Mouse (Mus musculus) midbrain, embryonic 10.5 days (tissue): ENCODE results near the gene Mamstr. TPM values are rescaled to one million over a fixed set of nuclear protein-coding genes. Genes with fewer than 3 reads are reported as not detected.
"Not testable (repeated sequence)": the region's sequence is repeated elsewhere in the genome, so short reads cannot be mapped to it uniquely, and the experiment has no call there.

Experiments
- DNase-seq: peaks from one replicate; pipeline ENCODE4 v3.0.0-alpha.2; 2017; ENCODE audit warnings: low spot score
- H3K27ac ChIP-seq: fragments of 300-500 bp; sonication (generic); replicated peaks from 2 replicates; pipeline ENCODE4 v1.5.1; 2016; ENCODE audit warnings: mild to moderate bottlenecking
- H3K27me3 ChIP-seq: fragments of 300-500 bp; sonication (generic); 2 replicates; pipeline ENCODE4 v1.6.1; 2016; ENCODE audit warnings: low read depth, mild to moderate bottlenecking; ENCODE audit not compliant: poor library complexity, severe bottlenecking
- H3K36me3 ChIP-seq: fragments of 300-500 bp; sonication (generic); 2 replicates; pipeline ENCODE4 v1.6.1; 2016; ENCODE audit warnings: mild to moderate bottlenecking, moderate library complexity
- H3K4me1 ChIP-seq: fragments of 300-500 bp; sonication (generic); 2 replicates; pipeline ENCODE4 v1.6.1; 2016
- H3K4me3 ChIP-seq: fragments of 300-500 bp; sonication (generic); 2 replicates; pipeline ENCODE4 v1.5.1; 2016; ENCODE audit warnings: mild to moderate bottlenecking, moderate library complexity
- H3K9me3 ChIP-seq: fragments of 300-500 bp; sonication (generic); replicated peaks from 2 replicates; pipeline ENCODE4 v1.6.1; 2016; ENCODE audit warnings: mild to moderate bottlenecking
- WGBS: fragments of 180-500 bp; shearing (Covaris S2); methylation state at CpG from one replicate; pipeline ENCODE4 v1.1.7; 2016; 5-methylcytosine and 5-hydroxymethylcytosine counted together
- polyA plus RNA-seq: library from polyadenylated mRNA; unstranded; fragments of >200 nt; fragmentation: Nextera tagmentation; extraction: Ambion mirVana; gene quantifications from 2 replicates; pipeline ENCODE4 v1.2.1, GENCODE M21; 2016

Mamstr gene
- polyA plus RNA-seq, 1 experiment from 2014 or later = 2.1 TPM

DNA sequence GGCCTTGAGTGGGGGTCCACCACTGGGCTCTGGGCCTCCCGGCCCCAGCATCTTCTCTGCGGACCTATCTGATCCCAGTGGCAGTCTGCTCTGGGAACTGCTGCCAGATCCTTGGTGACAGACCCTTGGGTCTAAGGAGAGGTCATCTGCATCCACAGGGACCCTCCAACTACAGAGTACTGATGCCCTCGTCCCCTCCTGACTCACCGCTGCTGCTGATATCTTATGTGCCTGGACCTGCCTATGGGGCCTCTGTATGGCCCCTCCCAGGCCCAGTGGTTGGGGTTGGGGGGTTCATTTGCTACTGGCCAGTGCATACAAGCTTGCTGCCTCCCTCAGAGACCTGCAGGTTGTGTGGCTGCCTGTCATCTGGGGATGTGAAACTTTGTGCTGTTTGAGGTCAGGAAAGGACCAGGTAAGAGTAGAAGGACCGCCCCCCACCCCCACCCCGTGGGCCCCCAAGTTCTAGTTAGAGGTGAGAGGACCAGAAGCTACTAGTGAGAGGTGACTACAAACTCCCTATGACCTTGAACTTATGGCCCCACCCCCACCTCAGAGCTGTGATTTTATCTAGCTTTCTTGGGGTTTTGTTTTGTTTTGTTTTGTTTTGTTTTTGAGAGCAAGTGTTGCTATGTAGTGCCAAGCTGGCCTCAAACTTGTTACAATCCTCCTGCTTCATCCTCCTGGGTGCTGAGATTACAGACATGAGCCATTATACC, 5.3 kb downstream of the Mamstr start:
- H3K4me1 ChIP-seq = peaks cover 49% of the 10 kb centered on the region
- peak overlapping the region; percentile 64 for H3K4me3 ChIP-seq
- 68% methylated on average over 6 of the region's 6 CpGs for WGBS
- peaks cover 22% of the 10 kb centered on the region for H3K27me3 ChIP-seq
- no peak for DNase-seq
- H3K27ac ChIP-seq = peak overlapping the region; percentile 95
- H3K36me3 ChIP-seq = no peaks in the 10 kb centered on the region
- no peaks in the 10 kb centered on the region for H3K9me3 ChIP-seq

DNA sequence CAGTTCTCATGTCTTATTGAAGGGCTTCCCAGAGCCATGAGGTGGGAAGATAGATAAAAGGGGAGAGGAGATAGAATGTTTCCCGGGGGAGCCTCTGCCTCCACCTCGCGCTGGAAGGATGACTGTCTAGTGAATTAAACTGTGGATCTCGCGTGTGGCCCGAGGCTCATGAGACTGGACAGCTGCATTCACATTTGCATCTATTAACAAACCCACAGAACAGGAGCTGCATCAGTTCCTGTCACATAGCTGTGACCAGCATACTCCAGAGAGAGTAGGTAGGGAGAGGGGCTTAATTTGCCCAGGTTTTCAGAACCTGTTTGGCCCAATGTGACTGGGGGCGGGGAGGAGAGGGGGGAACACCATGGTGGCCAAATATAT, 5.8 kb downstream of the Mamstr start:
- Histone ChIP-seq H3K4me3 (no peak overlapping the region), H3K4me1 (peaks cover 44% of the 10 kb centered on the region), H3K9me3 (no peaks in the 10 kb centered on the region), H3K27ac (no peak overlapping the region), H3K36me3 (no peaks in the 10 kb centered on the region), H3K27me3 (peaks cover 17% of the 10 kb centered on the region)
- no peak for DNase-seq
- WGBS = 80% methylated on average over 7 of the region's 7 CpGs

DNA sequence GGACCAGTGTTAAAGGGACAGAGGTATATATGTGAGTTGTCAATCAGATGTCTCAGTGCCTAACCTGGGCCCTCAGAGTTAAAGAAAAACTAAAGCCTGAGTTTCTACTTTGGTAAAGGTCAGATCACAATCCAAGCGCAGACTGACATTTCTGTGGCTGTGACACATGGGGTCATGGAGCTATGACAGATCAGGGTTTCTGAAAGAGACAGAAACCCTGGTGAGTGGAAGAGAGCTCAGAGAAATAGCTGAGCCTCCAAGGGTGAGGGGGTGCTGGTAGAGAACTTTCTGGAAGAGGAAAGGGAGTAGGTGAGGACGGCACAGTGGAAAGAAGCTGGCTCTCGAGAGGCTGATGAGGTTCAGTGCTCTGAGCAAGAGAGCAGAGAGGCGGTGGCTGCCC, 6.9 kb downstream of the Mamstr start:
- H3K4me3 ChIP-seq = no peak overlapping the region

DNA sequence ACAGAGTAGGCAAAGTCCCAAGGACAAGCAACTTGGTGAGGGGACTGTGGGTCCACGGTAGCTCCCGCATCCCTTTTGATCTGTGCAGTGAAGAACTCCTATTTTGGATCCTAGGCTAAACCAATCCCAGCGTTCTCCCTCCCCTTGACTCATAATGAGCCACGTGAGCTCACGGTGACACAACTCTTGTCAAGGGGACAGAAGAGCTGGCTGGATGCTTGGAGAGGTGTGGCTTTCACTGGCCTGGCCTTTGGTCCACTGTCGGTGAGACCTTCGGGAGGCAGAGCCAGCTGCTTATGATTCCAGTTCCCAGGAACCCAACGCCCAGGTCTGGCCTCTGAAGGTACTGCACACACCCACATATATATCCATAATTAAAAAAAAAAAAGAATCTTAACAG, 9.6 kb downstream of the Mamstr start:
- no peaks in the 10 kb centered on the region for H3K36me3 ChIP-seq
- peaks cover 17% of the 10 kb centered on the region for H3K4me1 ChIP-seq
- no peaks in the 10 kb centered on the region for H3K9me3 ChIP-seq
- peaks cover 9% of the 10 kb centered on the region for H3K27me3 ChIP-seq
- H3K4me3 ChIP-seq = no peak overlapping the region
- no peak overlapping the region for H3K27ac ChIP-seq
- DNase-seq = no peak
- 84% methylated on average over 8 of the region's 8 CpGs for WGBS

More for the DNA sequence above, 6.9 kb downstream of the Mamstr start:
- H3K9me3 ChIP-seq = no peaks in the 10 kb centered on the region
- H3K4me1 ChIP-seq = peaks cover 37% of the 10 kb centered on the region
- H3K27ac ChIP-seq = no peak overlapping the region
- no peaks in the 10 kb centered on the region for H3K36me3 ChIP-seq
- DNase-seq = no peak
- 76% methylated on average over 4 of the region's 4 CpGs for WGBS
- H3K27me3 ChIP-seq = peaks cover 9% of the 10 kb centered on the region

DNA sequence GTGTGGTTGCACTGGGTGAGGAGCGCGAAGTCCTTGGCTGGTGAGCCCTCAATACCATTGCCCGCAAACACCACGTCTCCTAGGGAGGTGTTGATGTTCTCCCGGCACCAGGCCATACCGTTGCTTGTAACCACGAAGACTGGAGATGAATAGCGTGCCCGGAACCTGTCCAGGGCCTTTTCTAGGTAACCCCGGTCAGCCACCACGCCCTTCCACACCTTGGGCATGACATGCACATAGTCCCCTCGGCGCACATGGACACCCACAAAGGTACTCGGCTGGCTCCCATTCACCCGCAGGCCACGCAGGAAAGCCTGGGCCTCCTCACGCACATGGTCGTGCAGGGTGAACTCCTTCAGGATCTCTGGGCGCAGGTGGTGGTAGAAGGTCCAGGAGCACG, 10.7 kb downstream of the Mamstr start:
- H3K9me3 ChIP-seq, H3K36me3 ChIP-seq, H3K27me3 ChIP-seq, DNase-seq, H3K27ac ChIP-seq, H3K4me3 ChIP-seq: not testable (repeated sequence)
- peaks cover 13% of the 10 kb centered on the region for H3K4me1 ChIP-seq
- WGBS = 92% methylated on average over 20 of the region's 20 CpGs

DNA sequence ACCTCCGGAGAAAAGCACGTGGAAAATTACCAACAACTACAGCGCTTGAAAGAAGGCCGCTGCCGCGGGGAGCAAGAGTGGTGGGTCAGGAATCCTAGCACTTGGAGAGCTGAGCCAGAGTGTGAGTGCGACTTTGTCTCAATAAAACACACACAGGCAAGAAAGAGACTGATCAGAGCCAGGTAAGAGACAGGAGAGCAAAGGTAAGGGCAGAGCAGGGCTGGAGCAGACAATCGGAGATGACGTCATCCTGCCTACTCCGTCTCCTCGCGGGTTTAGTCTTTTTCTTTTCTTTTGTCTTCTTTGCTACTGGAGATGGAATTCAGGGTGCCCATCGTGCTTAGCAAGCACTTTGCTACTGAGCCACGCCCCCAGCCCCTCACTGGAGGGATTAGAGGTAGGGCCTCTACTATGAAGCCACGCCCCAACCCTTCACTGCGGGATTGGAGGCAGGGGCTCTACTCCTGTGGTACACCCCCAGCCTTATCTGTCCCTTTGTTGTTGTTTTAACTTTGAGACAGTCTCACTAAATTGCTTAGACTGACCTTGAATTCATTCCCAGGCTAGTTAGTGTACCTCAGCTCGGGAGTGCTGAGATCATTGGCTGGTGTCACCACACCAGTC, 14.8 kb downstream of the Mamstr start:
- H3K4me3 ChIP-seq = peak overlapping the region; percentile 35
- H3K27ac ChIP-seq = peak overlapping the region; percentile 68
- H3K36me3 ChIP-seq = no peaks in the 10 kb centered on the region
- peaks cover 7% of the 10 kb centered on the region; the same call in 1 of the 2 replicates for H3K9me3 ChIP-seq
- 28% methylated on average over 17 of the region's 17 CpGs for WGBS
- peaks cover 8% of the 10 kb centered on the region for H3K4me1 ChIP-seq
- H3K27me3 ChIP-seq = no peaks in the 10 kb centered on the region
- no peak for DNase-seq

DNA sequence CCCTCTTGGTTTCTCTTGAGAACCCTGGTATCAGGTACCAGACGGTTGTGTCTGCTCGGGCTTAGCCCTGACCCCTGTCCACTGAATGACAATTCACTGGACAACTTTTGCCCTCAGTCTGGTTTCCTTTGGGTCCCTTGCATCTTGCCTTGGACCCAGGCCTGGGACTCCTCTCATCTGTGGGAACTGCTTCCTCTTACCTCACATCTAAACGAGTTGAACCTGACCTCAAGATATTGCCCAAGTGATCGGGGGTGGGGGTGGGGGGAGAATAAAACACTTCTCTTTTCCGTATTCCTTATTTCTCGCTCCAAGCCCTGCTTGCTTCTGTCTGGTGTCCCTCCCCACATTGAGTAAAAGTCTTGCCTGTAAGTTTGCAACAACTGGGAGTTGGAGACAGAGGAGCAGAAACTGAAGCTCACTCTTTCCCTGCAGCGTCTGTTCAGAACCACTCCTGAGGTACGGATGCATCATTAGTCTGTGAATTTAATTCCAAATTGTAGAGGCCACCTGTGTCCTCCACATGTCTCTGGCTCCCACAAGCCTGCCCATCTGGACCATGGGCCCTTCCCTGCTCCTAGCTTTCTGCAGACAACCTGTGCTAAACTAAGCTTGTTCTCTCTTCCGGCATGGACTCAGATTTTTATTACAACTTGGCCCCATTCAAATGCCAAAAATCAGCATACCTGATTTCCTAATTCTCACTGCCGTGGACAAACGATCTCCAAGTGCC, 21.1 kb downstream of the Mamstr start:
- 89% methylated on average over 11 of the region's 11 CpGs for WGBS
- Histone ChIP-seq H3K36me3 (no peaks in the 10 kb centered on the region), H3K4me1 (peaks cover 16% of the 10 kb centered on the region), H3K4me3 (no peak overlapping the region), H3K9me3 (peaks cover 7% of the 10 kb centered on the region; the same call in 1 of the 2 replicates), H3K27me3 (no peaks in the 10 kb centered on the region), H3K27ac (no peak overlapping the region)
- no peak for DNase-seq

DNA sequence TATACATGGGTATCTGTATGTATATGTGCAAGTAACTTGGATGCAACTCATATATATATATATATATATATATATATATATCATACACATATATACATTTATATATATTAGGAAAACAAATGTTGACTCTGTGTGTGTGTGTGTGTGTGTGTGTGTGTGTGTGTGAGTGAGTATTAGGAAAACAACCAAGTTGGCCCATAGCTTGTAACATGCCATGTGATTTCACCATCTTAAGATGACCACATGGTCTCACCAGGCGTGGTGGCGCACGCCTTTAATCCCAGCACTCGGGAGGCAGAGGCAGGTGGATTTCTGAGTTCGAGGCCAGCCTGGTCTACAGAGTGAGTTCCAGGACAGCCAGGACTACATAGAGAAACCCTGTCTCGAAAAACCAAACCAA, 21.9 kb downstream of the Mamstr start:
- H3K4me3 ChIP-seq, H3K27me3 ChIP-seq, H3K36me3 ChIP-seq, DNase-seq, H3K9me3 ChIP-seq, H3K27ac ChIP-seq: not testable (repeated sequence)
- H3K4me1 ChIP-seq = peaks cover 16% of the 10 kb centered on the region
- WGBS = 90% methylated on average over 6 of the region's 6 CpGs

DNA sequence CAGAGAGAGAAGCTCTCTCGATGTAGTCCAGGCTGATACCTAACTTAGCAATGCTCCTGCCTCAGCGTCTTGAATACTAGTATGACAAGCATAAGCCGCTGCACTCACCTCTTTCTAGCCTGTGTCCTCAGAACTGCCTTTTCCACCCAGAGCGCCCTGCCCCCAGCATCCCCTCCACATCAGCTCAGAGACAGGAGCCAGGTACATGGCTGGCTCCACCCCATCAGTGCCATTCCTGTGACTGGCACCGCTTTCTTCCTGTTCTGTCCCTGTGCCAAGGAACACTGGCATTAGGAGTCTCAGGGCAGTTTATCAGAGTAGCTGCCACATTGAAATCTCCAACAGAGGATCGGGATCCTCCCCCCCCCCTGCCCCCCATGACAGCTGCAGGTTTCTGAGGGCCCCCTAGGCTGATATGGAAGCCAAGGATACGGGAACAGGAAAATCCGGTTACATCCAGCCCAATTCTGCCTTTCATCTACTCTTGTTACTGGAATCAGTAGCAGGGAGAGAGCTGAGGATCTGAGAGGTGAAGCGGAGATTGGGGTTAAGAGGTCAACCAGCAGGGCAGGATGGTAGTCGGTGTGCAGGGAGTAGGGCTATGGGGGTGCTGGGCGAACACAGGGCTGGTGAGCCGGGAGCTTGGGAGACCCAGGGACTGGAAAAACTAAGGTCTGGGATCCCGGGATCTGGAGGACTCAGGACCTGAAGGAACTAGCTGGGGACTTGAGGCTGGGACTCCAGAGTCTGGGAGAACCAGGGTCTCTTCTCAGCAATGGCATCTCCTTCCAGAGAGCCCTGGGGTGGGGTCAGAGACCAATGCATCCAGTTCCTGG, 25.7 kb downstream of the Mamstr start:
- Histone ChIP-seq H3K27me3 (no peaks in the 10 kb centered on the region), H3K9me3 (no peaks in the 10 kb centered on the region), H3K4me1 (peaks cover 16% of the 10 kb centered on the region), H3K4me3 (no peak overlapping the region; the same call in 1 of the 2 replicates), H3K27ac (no peak overlapping the region), H3K36me3 (no peaks in the 10 kb centered on the region)
- no peak for DNase-seq
- WGBS = 67% methylated on average over 13 of the region's 13 CpGs

DNA sequence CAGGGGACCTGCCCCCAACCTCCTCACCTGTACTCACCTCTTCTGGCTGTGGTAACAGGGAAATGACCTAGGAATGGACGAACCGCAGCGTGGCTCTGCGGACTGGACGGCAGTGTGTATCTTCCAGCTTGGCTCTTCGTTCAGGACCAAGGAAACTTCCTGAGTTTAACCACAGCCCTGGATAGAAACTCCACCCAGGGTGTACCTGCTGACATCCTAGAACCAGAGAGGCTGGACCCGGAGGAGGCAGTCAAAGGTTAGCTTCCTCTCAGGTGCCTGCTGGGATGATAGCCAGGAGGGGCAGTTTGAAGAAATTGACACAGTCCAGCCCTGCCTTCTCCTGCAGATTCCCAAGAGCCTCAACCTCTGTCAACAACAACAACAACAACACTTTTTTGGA, 26.4 kb downstream of the Mamstr start, which contains the start of gene Fut2:
Gene Fut2, minus strand, starts transcription at position 234 of the 400 bp plus-strand sequence.
- DNase-seq = no peak
- no peaks in the 10 kb centered on the region for H3K36me3 ChIP-seq

DNA sequence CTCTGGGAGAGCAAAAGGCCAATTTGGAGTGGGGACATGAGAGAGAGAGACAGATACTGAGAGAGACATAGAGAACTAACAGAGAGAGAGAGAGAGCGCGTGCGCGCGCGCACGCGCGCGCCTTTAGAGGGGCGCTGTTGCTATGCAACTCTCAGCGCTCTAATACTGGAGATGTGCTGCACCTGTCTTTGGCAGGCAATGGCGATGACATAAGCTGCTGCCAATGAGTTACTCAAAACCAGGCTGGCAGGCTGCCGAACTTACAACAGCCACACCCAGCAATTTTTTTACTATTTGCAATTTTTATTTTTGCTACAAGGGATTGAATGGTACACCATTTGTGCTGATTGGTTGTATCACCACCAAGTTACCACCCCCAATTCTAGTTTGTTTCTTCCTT, 28.0 kb downstream of the Mamstr start:
- 79% methylated on average over 14 of the region's 14 CpGs for WGBS
- Histone ChIP-seq H3K27ac (no peak overlapping the region), H3K27me3 (no peaks in the 10 kb centered on the region), H3K4me3 (no peak overlapping the region), H3K36me3 (no peaks in the 10 kb centered on the region), H3K9me3 (no peaks in the 10 kb centered on the region), H3K4me1 (peaks cover 16% of the 10 kb centered on the region)
- no peak for DNase-seq

More for the DNA sequence above, 26.4 kb downstream of the Mamstr start, which contains the start of gene Fut2:
- no peak within 1 kb of the TSS for H3K27ac ChIP-seq
- WGBS = 85% methylated on average over 7 of the region's 7 CpGs
- peaks cover 16% of the 10 kb centered on the region for H3K4me1 ChIP-seq
- H3K9me3 ChIP-seq = no peaks in the 10 kb centered on the region
- H3K27me3 ChIP-seq = no peaks in the 10 kb centered on the region
- no peak within 1 kb of the TSS; the same call in 1 of the 2 replicates for H3K4me3 ChIP-seq

DNA sequence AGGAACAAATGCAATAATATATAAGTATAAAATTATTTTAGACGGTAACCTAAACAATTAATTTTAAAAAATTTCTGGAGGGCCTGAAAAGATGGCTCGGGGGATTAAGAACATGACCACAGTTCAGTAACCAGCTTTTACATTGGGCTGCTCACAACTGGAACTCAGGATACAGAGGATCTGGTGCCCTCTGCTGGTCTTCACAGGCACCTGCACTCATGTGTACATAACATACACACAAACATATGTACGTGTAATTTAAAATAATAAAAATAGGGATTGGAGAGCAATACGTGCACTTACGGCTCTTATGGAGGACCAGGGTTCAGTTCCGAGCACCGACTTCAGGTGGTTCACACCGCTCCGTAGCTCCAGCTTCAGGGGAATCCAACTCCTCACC, 29.1 kb downstream of the Mamstr start:
- Histone ChIP-seq H3K4me3 (no peak overlapping the region), H3K27ac (no peak overlapping the region), H3K27me3 (no peaks in the 10 kb centered on the region), H3K4me1 (peaks cover 16% of the 10 kb centered on the region), H3K36me3 (no peaks in the 10 kb centered on the region), H3K9me3 (no peaks in the 10 kb centered on the region)
- 94% methylated on average over 9 of the region's 9 CpGs for whole genome bisulfite sequencing
- no peak for DNase-seq
